Mouse (Mus musculus) neural tube, embryonic 11.5 days (tissue): Measurements from ENCODE around the gene Usp11. TPM values are rescaled to one million over a fixed set of nuclear protein-coding genes. Genes with fewer than 3 reads are reported as not detected.

Experiments used
- ATAC-seq: fragments of 200-750 bp; cut with Nextera tagmentation; 2 replicates; pipeline ENCODE4 v1.8.0; 2017; ENCODE audit warnings: moderate number of reproducible peaks, mild to moderate bottlenecking, moderate TSS enrichment, moderate library complexity; ENCODE audit not compliant: insufficient read depth, low FRiP score, low TSS enrichment
- DNase-seq: peaks from one replicate; pipeline ENCODE4 v3.0.0-alpha.2; 2015; ENCODE audit warnings: low spot score
- H3K27ac ChIP-seq: fragments of 300-500 bp; sonication (generic); 2 replicates; pipeline ENCODE4 v1.5.1; 2014; ENCODE audit warnings: low read depth, mild to moderate bottlenecking, low read length
- H3K27me3 ChIP-seq: fragments of 300-500 bp; sonication (generic); 2 replicates; pipeline ENCODE4 v1.6.1; 2014; ENCODE audit warnings: mild to moderate bottlenecking, low read length, mixed read lengths; ENCODE audit not compliant: control insufficient read depth, insufficient read depth
- H3K36me3 ChIP-seq: fragments of 300-500 bp; sonication (generic); 2 replicates; pipeline ENCODE4 v1.6.1; 2014; ENCODE audit warnings: mild to moderate bottlenecking, low read length, moderate library complexity, mixed read lengths; ENCODE audit not compliant: control insufficient read depth, insufficient read depth
- H3K4me1 ChIP-seq: fragments of 300-500 bp; sonication (generic); 2 replicates; pipeline ENCODE4 v1.6.1; 2014; ENCODE audit warnings: low read length, mixed read lengths; ENCODE audit not compliant: control insufficient read depth, insufficient read depth
- H3K4me2 ChIP-seq: fragments of 300-500 bp; sonication (generic); 2 replicates; pipeline ENCODE4 v1.6.1; 2014; ENCODE audit warnings: low read depth, mild to moderate bottlenecking, moderate library complexity
- H3K4me3 ChIP-seq: fragments of 300-500 bp; sonication (generic); 2 replicates; pipeline ENCODE4 v1.5.1; 2014; ENCODE audit warnings: low read depth, low read length
- H3K9ac ChIP-seq: fragments of 300-500 bp; sonication (generic); 2 replicates; pipeline ENCODE4 v1.6.1; 2014; ENCODE audit warnings: mild to moderate bottlenecking, low read length
- H3K9me3 ChIP-seq: fragments of 300-500 bp; sonication (generic); 2 replicates; pipeline ENCODE4 v1.6.1; 2016; ENCODE audit warnings: low read length; ENCODE audit not compliant: control insufficient read depth
- WGBS: fragments of 180-500 bp; shearing (Covaris S2); extraction: QIAGEN DNeasy Blood & Tissue Kit; methylation state at CpG from one replicate; pipeline ENCODE4 v1.1.7; 2014; 5-methylcytosine and 5-hydroxymethylcytosine counted together
- polyA plus RNA-seq: library from polyadenylated mRNA; unstranded; fragments of >200 nt; fragmentation: Nextera tagmentation; extraction: Ambion mirVana; gene quantifications from 2 replicates; pipeline ENCODE4 v1.2.1, GENCODE M21; 2014

The Usp11 gene
- polyA plus RNA-seq, 1 experiment from 2014 or later: 95.5 TPM

GRCm38 (mm10) chrX:20736479-20736878 lies 32.8 kb downstream of the Usp11 start:
- H3K4me2 ChIP-seq: no peak overlapping the region
- H3K9ac ChIP-seq: no peak overlapping the region
- no peak for ATAC-seq
- H3K4me1 ChIP-seq: no peaks in the 10 kb centered on the region
- H3K4me3 ChIP-seq: no peak overlapping the region
- no peaks in the 10 kb centered on the region for H3K36me3 ChIP-seq
- no peak overlapping the region for H3K27ac ChIP-seq
- no peaks in the 10 kb centered on the region for H3K9me3 ChIP-seq
- WGBS: 90% methylated on average over 4 of the region's 4 CpGs
- H3K27me3 ChIP-seq: no peaks in the 10 kb centered on the region
- no peak for DNase-seq

- DNase-seq: no peak
- H3K4me3 ChIP-seq: no peak overlapping the region
- no peaks in the 10 kb centered on the region for H3K4me1 ChIP-seq
- ATAC-seq: no peak
- H3K36me3 ChIP-seq: no peaks in the 10 kb centered on the region
- no peak overlapping the region for H3K27ac ChIP-seq
- H3K27me3 ChIP-seq: no peaks in the 10 kb centered on the region
- no peak overlapping the region for H3K4me2 ChIP-seq
- 86% methylated on average over 2 of the region's 2 CpGs for WGBS
- H3K9ac ChIP-seq: no peak overlapping the region
- no peaks in the 10 kb centered on the region for H3K9me3 ChIP-seq
Observed at GRCm38 (mm10) chrX:20748829-20749228, 45.1 kb downstream of the Usp11 start.

- Histone ChIP-seq H3K27ac (no peak overlapping the region), H3K9me3 (no peaks in the 10 kb centered on the region), H3K27me3 (no peaks in the 10 kb centered on the region), H3K4me1 (no peaks in the 10 kb centered on the region), H3K9ac (no peak overlapping the region), H3K4me3 (no peak overlapping the region), H3K36me3 (no peaks in the 10 kb centered on the region), H3K4me2 (no peak overlapping the region)
- no peak for DNase-seq
- WGBS: 88% methylated on average over 4 of the region's 4 CpGs
- no peak for ATAC-seq
Observed at GRCm38 (mm10) chrX:20761201-20761600, 57.5 kb downstream of the Usp11 start.

Other genes with a start within 250 kb of the Usp11 start
- gene Rgn, start 154.1 kb upstream of the Usp11 start, polyA plus RNA-seq: not detected in 2 replicates
- 75.9 and 76.0 TPM in 2 replicates for gene Rbm10, start 86.4 kb upstream of the Usp11 start, polyA plus RNA-seq
- 188 and 191 TPM in 2 replicates for gene Ndufb11, start 86.3 kb upstream of the Usp11 start, polyA plus RNA-seq
- 324 and 355 TPM in 2 replicates for gene Uba1, start 45.6 kb upstream of the Usp11 start, polyA plus RNA-seq
- 123 and 126 TPM in 2 replicates for gene Cdk16, start 16.0 kb upstream of the Usp11 start, polyA plus RNA-seq
- gene Araf, start 93.9 kb downstream of the Usp11 start, polyA plus RNA-seq: 111 and 126 TPM in 2 replicates
- gene Timp1, start 166.3 kb downstream of the Usp11 start, polyA plus RNA-seq: 10.6 and 13.5 TPM in 2 replicates
- gene Syn1, start 217.1 kb downstream of the Usp11 start, polyA plus RNA-seq: 17.1 and 21.4 TPM in 2 replicates
- 3.4 and 4.1 TPM in 2 replicates for gene Cfp, start 227.6 kb downstream of the Usp11 start, polyA plus RNA-seq
- gene Elk1, start 246.7 kb downstream of the Usp11 start, polyA plus RNA-seq: 6.9 TPM in 2 replicates